Mouse (Mus musculus): ENCODE results near the gene Cdyl.

The Cdyl gene

GRCm38 (mm10) chr13:35800270-35800669, 140.6 kb downstream of the Cdyl start:
- DNase-seq (ENCODE audit: low spot score), result no peak

- no peak for DNase-seq (ENCODE audit: low spot score)
Measured at GRCm38 (mm10) chr13:35805727-35806126, 146.1 kb downstream of the Cdyl start.

GRCm38 (mm10) chr13:35806165-35806564, 146.5 kb downstream of the Cdyl start:
- DNase-seq (ENCODE audit: low spot score), result no peak

GRCm38 (mm10) chr13:35807016-35807415, 147.4 kb downstream of the Cdyl start:
- DNase-seq (ENCODE audit: low spot score), result no peak

- no peak for DNase-seq (ENCODE audit: low spot score)
Measured at GRCm38 (mm10) chr13:35807525-35807924, 147.9 kb downstream of the Cdyl start.

- no peak for DNase-seq (ENCODE audit: low spot score)
Measured at GRCm38 (mm10) chr13:35807940-35808339, 148.3 kb downstream of the Cdyl start.

GRCm38 (mm10) chr13:35809252-35810159, 149.9 kb downstream of the Cdyl start:
- DNase-seq (ENCODE audit: low spot score), result no peak

- DNase-seq (ENCODE audit: low spot score), result no peak
Measured at GRCm38 (mm10) chr13:35810160-35810537, 150.5 kb downstream of the Cdyl start.

GRCm38 (mm10) chr13:35811361-35812190, 151.9 kb downstream of the Cdyl start:
- no peak for DNase-seq (ENCODE audit: low spot score)

GRCm38 (mm10) chr13:35812191-35812440, 152.5 kb downstream of the Cdyl start:
- no peak for DNase-seq (ENCODE audit: low spot score)

- no peak for DNase-seq (ENCODE audit: low spot score)
Measured at GRCm38 (mm10) chr13:35813348-35814127, 153.9 kb downstream of the Cdyl start.

- no peak for DNase-seq (ENCODE audit: low spot score)
Measured at GRCm38 (mm10) chr13:35815205-35815726, 155.6 kb downstream of the Cdyl start.

GRCm38 (mm10) chr13:35815782-35816368, 156.2 kb downstream of the Cdyl start:
- DNase-seq (ENCODE audit: low spot score), result peak; percentile 9

GRCm38 (mm10) chr13:35817626-35818025, 158.0 kb downstream of the Cdyl start:
- no peak for DNase-seq (ENCODE audit: low spot score)

- DNase-seq (ENCODE audit: low spot score), result no peak
Measured at GRCm38 (mm10) chr13:35818060-35818459, 158.4 kb downstream of the Cdyl start.

GRCm38 (mm10) chr13:35821821-35822454, 162.3 kb downstream of the Cdyl start:
- no peak for DNase-seq (ENCODE audit: low spot score)

GRCm38 (mm10) chr13:35822795-35823194, 163.2 kb downstream of the Cdyl start:
- no peak for DNase-seq (ENCODE audit: low spot score)

- DNase-seq (ENCODE audit: low spot score), result no peak
Measured at GRCm38 (mm10) chr13:35825639-35826038, 166.0 kb downstream of the Cdyl start.

GRCm38 (mm10) chr13:35832676-35833075, 173.0 kb downstream of the Cdyl start:
- DNase-seq (ENCODE audit: low spot score), result no peak

- no peak for DNase-seq (ENCODE audit: low spot score)
Measured at GRCm38 (mm10) chr13:35833941-35834340, 174.3 kb downstream of the Cdyl start.

GRCm38 (mm10) chr13:35835669-35836068, 176.0 kb downstream of the Cdyl start:
- DNase-seq (ENCODE audit: low spot score), result no peak
